In the genomic region with DNA sequence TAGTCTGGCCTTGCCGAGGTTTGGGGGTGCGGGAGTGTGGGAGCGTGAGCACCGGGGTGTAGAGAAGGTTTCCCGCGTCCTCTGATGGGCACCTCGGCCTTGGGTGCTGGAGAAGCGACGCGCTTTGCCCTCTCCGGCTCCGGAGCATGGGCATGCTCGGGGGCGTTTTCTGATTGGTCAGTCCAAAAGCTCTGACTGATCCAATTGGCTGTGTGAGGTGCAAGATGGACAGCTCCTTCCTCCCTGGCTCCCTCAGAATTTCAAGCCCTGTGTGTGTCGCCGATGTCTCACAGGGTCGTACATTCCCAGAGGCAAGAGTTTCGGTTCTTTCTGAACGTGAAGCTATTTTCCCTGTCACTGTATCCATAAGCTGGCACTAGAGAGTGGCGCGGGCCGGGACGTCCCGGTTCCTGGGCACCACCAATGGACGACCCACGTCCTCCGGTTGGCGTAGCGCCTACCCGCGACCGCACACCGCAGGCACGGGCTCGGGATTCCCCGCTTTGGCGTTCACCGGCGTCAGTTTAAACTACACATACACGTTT, we compare ENCODE assay signal across 8 mouse cellular contexts. TPM values are rescaled to one million over a fixed set of nuclear protein-coding genes. Genes with fewer than 3 reads are reported as not detected.
DNase-seq lines count a peak whose midpoint lies in the region; ATAC-seq lines count a peak whose summit lies in the region.

No protein-coding gene starts in this region.

- intact Hi-C loops in left cerebral cortex, postnatal 10 days (cut with DNase I) = loop anchor here (10.0 kb wide), 1 partner anchor 335 kb away; the partner anchor contains the start of gene Wnt3a

- 0 out of 2 replicates have a peak, but pooled peaks cover 2% of the 10 kb centered on the region for H3K9me3 ChIP-seq in hindbrain, embryonic 16.5 days (ENCODE audit: control insufficient read depth, low read length)
- H3K9me3 ChIP-seq in megakaryocyte, embryonic 14.5 days = peaks cover 13% of the 10 kb centered on the region

- peak; percentile 92 for ATAC-seq in hindbrain, embryonic 16.5 days

- 0% methylated on average over 40 of the region's 40 CpGs for WGBS in hindbrain, embryonic 16.5 days

- peak; percentile 85 for DNase-seq in ZHBTc4 (ENCODE audit: low read depth, low spot score)
- peak; percentile 90 to 91 for DNase-seq in cerebellum, postnatal 10 days
- peak; percentile 56 to 58 for DNase-seq in frontal cortex, postnatal 25 days (ENCODE audit: low spot score in 2 of 2)
- DNase-seq in left cerebral cortex, postnatal 10 days (ENCODE audit: extremely low spot score in 1 of 2, low spot score in 2 of 2) = peak; percentile 78 to 84
- peak; percentile 71 for DNase-seq in right cerebral cortex, postnatal 14 days
- DNase-seq in yolk sac, embryonic 10.5 days (ENCODE audit: low spot score) = peak; percentile 80

- H3K4me2 ChIP-seq in hindbrain, embryonic 16.5 days (ENCODE audit: low read length) = peak overlapping the region; percentile 89

- H3K9ac ChIP-seq in hindbrain, embryonic 16.5 days (ENCODE audit: low read depth, low read length) = peak overlapping the region; percentile 70

- H3K27ac ChIP-seq in hindbrain, embryonic 16.5 days (ENCODE audit: low read depth, low read length) = peak overlapping the region; percentile 82

- no peaks in the 10 kb centered on the region for H3K27me3 ChIP-seq in hindbrain, embryonic 16.5 days (replicated peaks; ENCODE audit: control insufficient read depth, insufficient read depth, low read length)
- peaks cover 28% of the 10 kb centered on the region for H3K27me3 ChIP-seq in megakaryocyte, embryonic 14.5 days (replicated peaks)

- no peaks in the 10 kb centered on the region; the same call in 1 of the 2 replicates for H3K36me3 ChIP-seq in hindbrain, embryonic 16.5 days (ENCODE audit: control insufficient read depth, insufficient read depth, low read length)
- peaks cover 32% of the 10 kb centered on the region for H3K36me3 ChIP-seq in megakaryocyte, embryonic 14.5 days (replicated peaks; ENCODE audit: low read length)

- peaks cover 32% of the 10 kb centered on the region for H3K4me1 ChIP-seq in hindbrain, embryonic 16.5 days (ENCODE audit: control insufficient read depth, insufficient read depth, low read depth, low read length)
- H3K4me1 ChIP-seq in megakaryocyte, embryonic 14.5 days = peaks cover 58% of the 10 kb centered on the region

- H3K4me3 ChIP-seq in hindbrain, embryonic 16.5 days (ENCODE audit: low read length) = peak overlapping the region; percentile 57
- H3K4me3 ChIP-seq in megakaryocyte, embryonic 14.5 days (replicated peaks) = peak overlapping the region; percentile 92

RNA-seq across cellular contexts. Expression of gene Hist3h2a, which starts 5.5 kb away (rescaled TPM):
- 85.3 and 89.6 TPM in 2 replicates for polyA plus RNA-seq in hindbrain, embryonic 16.5 days (2015; fragmentation: Nextera tagmentation; extraction: Ambion mirVana)
- 10 to 100 TPM; 66.5 to 67.4 TPM for total RNA-seq in left cerebral cortex, postnatal 10 days (2021)
- 16.9 TPM in 1 of 2 replicates, not detected in the other for polyA plus RNA-seq in megakaryocyte, embryonic 14.5 days (2012; ENCODE audit: insufficient read depth, low replicate concordance)

RNA-seq across cellular contexts. Expression of gene Trim17, which starts 5.5 kb away (rescaled TPM):
- polyA plus RNA-seq in hindbrain, embryonic 16.5 days (2015; fragmentation: Nextera tagmentation; extraction: Ambion mirVana) = 1.1 and 1.8 TPM in 2 replicates
- total RNA-seq in left cerebral cortex, postnatal 10 days (2021) = 1 to 10 TPM; 2.8 to 3.7 TPM
- polyA plus RNA-seq in megakaryocyte, embryonic 14.5 days (2012; ENCODE audit: insufficient read depth, low replicate concordance) = 11.3 and 13.8 TPM in 2 replicates

RNA-seq across cellular contexts. Expression of gene Hist3h2ba, which starts 11.3 kb away (rescaled TPM):
- polyA plus RNA-seq in hindbrain, embryonic 16.5 days (2015; fragmentation: Nextera tagmentation; extraction: Ambion mirVana) = 249 and 250 TPM in 2 replicates
- total RNA-seq in left cerebral cortex, postnatal 10 days (2021) = 100 to 1,000 TPM; 172 to 180 TPM
- polyA plus RNA-seq in megakaryocyte, embryonic 14.5 days (2012; ENCODE audit: insufficient read depth, low replicate concordance) = 5.3 and 6.7 TPM in 2 replicates

RNA-seq across cellular contexts. Expression of gene Trim11, which starts 17.9 kb away (rescaled TPM):
- 20.7 and 21.4 TPM in 2 replicates for polyA plus RNA-seq in hindbrain, embryonic 16.5 days (2015; fragmentation: Nextera tagmentation; extraction: Ambion mirVana)
- total RNA-seq in left cerebral cortex, postnatal 10 days (2021) = 10 to 100 TPM; 22.0 to 22.7 TPM
- polyA plus RNA-seq in megakaryocyte, embryonic 14.5 days (2012; ENCODE audit: insufficient read depth, low replicate concordance) = 12.8 and 20.1 TPM in 2 replicates

RNA-seq across cellular contexts. Expression of gene Rnf187, which starts 21.3 kb away (rescaled TPM):
- polyA plus RNA-seq in hindbrain, embryonic 16.5 days (2015; fragmentation: Nextera tagmentation; extraction: Ambion mirVana) = 563 and 570 TPM in 2 replicates
- 100 to 1,000 TPM; 471 to 480 TPM for total RNA-seq in left cerebral cortex, postnatal 10 days (2021)
- polyA plus RNA-seq in megakaryocyte, embryonic 14.5 days (2012; ENCODE audit: insufficient read depth, low replicate concordance) = 271 and 450 TPM in 2 replicates

Comparison
In these comparisons a context has a peak if more than half of its experiments do, and no peak if none do; other contexts are left out.
1. Peak in every context shown above with its lines: DNase-seq, ATAC-seq, H3K4me3 ChIP-seq and H3K27ac ChIP-seq.
2. RNA of gene Hist3h2ba, which starts 11.3 kb away (polyA plus RNA-seq): 249 to 250 TPM in hindbrain, embryonic 16.5 days; 5.3 to 6.7 TPM in megakaryocyte, embryonic 14.5 days; every median in the first group is over 10 times any median in the second.